Mouse (Mus musculus) limb, embryonic 13.5 days (tissue): ENCODE results near the gene Fig4. TPM values are rescaled to one million over a fixed set of nuclear protein-coding genes. Genes with fewer than 3 reads are reported as not detected.

Experiments used
- ATAC-seq: fragments of 200-750 bp; cut with Nextera tagmentation; 2 replicates; pipeline ENCODE4 v1.8.0; 2017; ENCODE audit warnings: low read depth, moderate number of reproducible peaks, moderate TSS enrichment; ENCODE audit not compliant: low FRiP score
- H3K27ac ChIP-seq: fragments of 300-500 bp; sonication (generic); 2 replicates; pipeline ENCODE4 v1.5.1; 2015; ENCODE audit warnings: inconsistent platforms, mild to moderate bottlenecking, moderate library complexity
- H3K27me3 ChIP-seq: fragments of 300-500 bp; sonication (generic); 2 replicates; pipeline ENCODE4 v1.6.1; 2015; ENCODE audit warnings: mild to moderate bottlenecking, inconsistent platforms
- H3K36me3 ChIP-seq: fragments of 300-500 bp; sonication (generic); 2 replicates; pipeline ENCODE4 v1.6.1; 2015; ENCODE audit warnings: inconsistent platforms, mild to moderate bottlenecking, moderate library complexity
- H3K4me1 ChIP-seq: fragments of 300-500 bp; sonication (generic); 2 replicates; pipeline ENCODE4 v1.6.1; 2015; ENCODE audit warnings: inconsistent platforms
- H3K4me2 ChIP-seq: fragments of 300-500 bp; sonication (generic); replicated peaks from 2 replicates; pipeline ENCODE4 v1.6.1; 2015; ENCODE audit warnings: inconsistent platforms, mild to moderate bottlenecking, moderate library complexity
- H3K4me3 ChIP-seq: fragments of 300-500 bp; sonication (generic); 2 replicates; pipeline ENCODE4 v1.5.1; 2015; ENCODE audit warnings: moderate library complexity, mild to moderate bottlenecking, inconsistent platforms
- H3K9ac ChIP-seq: fragments of 300-500 bp; sonication (generic); 2 replicates; pipeline ENCODE4 v1.6.1; 2015; ENCODE audit warnings: mild to moderate bottlenecking, inconsistent platforms
- H3K9me3 ChIP-seq: fragments of 300-500 bp; sonication (generic); 2 replicates; pipeline ENCODE4 v1.6.1; 2016; ENCODE audit warnings: inconsistent platforms
- WGBS: fragments of 180-500 bp; shearing (Covaris S2); methylation state at CpG from one replicate; pipeline ENCODE4 v1.1.7; 2015; 5-methylcytosine and 5-hydroxymethylcytosine counted together
- polyA plus RNA-seq: library from polyadenylated mRNA; unstranded; fragments of >200 nt; fragmentation: Nextera tagmentation; extraction: Ambion mirVana; gene quantifications from 2 replicates; pipeline ENCODE4 v1.2.1, GENCODE M21; 2015

The Fig4 gene
- polyA plus RNA-seq, 1 experiment from 2014 or later = 16.0 TPM

- no peak overlapping the region for H3K9ac ChIP-seq
- WGBS = 70% methylated on average over 11 of the region's 11 CpGs
- H3K27ac ChIP-seq = no peak overlapping the region
- ATAC-seq = no peak
- H3K4me2 ChIP-seq = no peak overlapping the region
- H3K36me3 ChIP-seq = no peaks in the 10 kb centered on the region
- H3K4me3 ChIP-seq = no peak overlapping the region
- no peaks in the 10 kb centered on the region for H3K4me1 ChIP-seq
- no peaks in the 10 kb centered on the region for H3K27me3 ChIP-seq
- H3K9me3 ChIP-seq = no peaks in the 10 kb centered on the region
Observed at GRCm38 (mm10) chr10:41204637-41205315, 98.3 kb downstream of the Fig4 start.

- Histone ChIP-seq H3K4me2 (no peak overlapping the region), H3K27ac (no peak overlapping the region), H3K27me3 (no peaks in the 10 kb centered on the region), H3K9me3 (no peaks in the 10 kb centered on the region), H3K4me1 (no peaks in the 10 kb centered on the region), H3K36me3 (no peaks in the 10 kb centered on the region), H3K9ac (no peak overlapping the region), H3K4me3 (no peak overlapping the region)
- 35% methylated on average over 5 of the region's 5 CpGs for WGBS
- no peak for ATAC-seq
Observed at GRCm38 (mm10) chr10:41204191-41204590, 98.9 kb downstream of the Fig4 start.

GRCm38 (mm10) chr10:41198719-41199118, 104.3 kb downstream of the Fig4 start:
- H3K4me3 ChIP-seq = no peak overlapping the region
- H3K4me1 ChIP-seq = no peaks in the 10 kb centered on the region
- no peak overlapping the region for H3K4me2 ChIP-seq
- no peaks in the 10 kb centered on the region for H3K27me3 ChIP-seq
- no peak overlapping the region for H3K9ac ChIP-seq
- no peaks in the 10 kb centered on the region for H3K9me3 ChIP-seq
- H3K27ac ChIP-seq = no peak overlapping the region
- H3K36me3 ChIP-seq = no peaks in the 10 kb centered on the region
- WGBS = 69% methylated on average over 6 of the region's 6 CpGs
- no peak for ATAC-seq

GRCm38 (mm10) chr10:41197788-41198187, 105.3 kb downstream of the Fig4 start:
- Histone ChIP-seq H3K36me3 (no peaks in the 10 kb centered on the region), H3K27ac (no peak overlapping the region), H3K4me1 (no peaks in the 10 kb centered on the region), H3K27me3 (no peaks in the 10 kb centered on the region), H3K4me2 (no peak overlapping the region), H3K9ac (no peak overlapping the region), H3K9me3 (no peaks in the 10 kb centered on the region), H3K4me3 (no peak overlapping the region)
- no peak for ATAC-seq
- 90% methylated on average over 5 of the region's 5 CpGs for WGBS

GRCm38 (mm10) chr10:41196295-41196694, 106.8 kb downstream of the Fig4 start:
- H3K36me3 ChIP-seq = no peaks in the 10 kb centered on the region
- no peak overlapping the region for H3K9ac ChIP-seq
- H3K4me2 ChIP-seq = no peak overlapping the region
- 88% methylated on average over 4 of the region's 4 CpGs for WGBS
- no peaks in the 10 kb centered on the region for H3K9me3 ChIP-seq
- no peaks in the 10 kb centered on the region for H3K4me1 ChIP-seq
- no peak overlapping the region for H3K4me3 ChIP-seq
- H3K27ac ChIP-seq = no peak overlapping the region
- ATAC-seq = no peak
- no peaks in the 10 kb centered on the region for H3K27me3 ChIP-seq

- ATAC-seq = no peak
- no peak overlapping the region for H3K27ac ChIP-seq
- H3K4me2 ChIP-seq = no peak overlapping the region
- H3K9ac ChIP-seq = no peak overlapping the region
- no peaks in the 10 kb centered on the region for H3K4me1 ChIP-seq
- H3K27me3 ChIP-seq = no peaks in the 10 kb centered on the region
- no peaks in the 10 kb centered on the region for H3K9me3 ChIP-seq
- H3K36me3 ChIP-seq = no peaks in the 10 kb centered on the region
- 67% methylated on average over 3 of the region's 3 CpGs for WGBS
- no peak overlapping the region for H3K4me3 ChIP-seq
Observed at GRCm38 (mm10) chr10:41189392-41189791, 113.7 kb downstream of the Fig4 start.

- no peak overlapping the region for H3K4me3 ChIP-seq
- no peak for ATAC-seq
- H3K36me3 ChIP-seq = no peaks in the 10 kb centered on the region
- H3K4me1 ChIP-seq = no peaks in the 10 kb centered on the region
- no peak overlapping the region for H3K4me2 ChIP-seq
- no peaks in the 10 kb centered on the region for H3K9me3 ChIP-seq
- WGBS = 69% methylated on average over 3 of the region's 3 CpGs
- no peak overlapping the region for H3K9ac ChIP-seq
- no peak overlapping the region for H3K27ac ChIP-seq
- H3K27me3 ChIP-seq = no peaks in the 10 kb centered on the region
Observed at GRCm38 (mm10) chr10:41183975-41184374, 119.1 kb downstream of the Fig4 start.

- Histone ChIP-seq H3K4me1 (no peaks in the 10 kb centered on the region), H3K4me3 (no peak overlapping the region), H3K27ac (no peak overlapping the region), H3K36me3 (no peaks in the 10 kb centered on the region), H3K27me3 (no peaks in the 10 kb centered on the region), H3K9me3 (no peaks in the 10 kb centered on the region), H3K9ac (no peak overlapping the region), H3K4me2 (no peak overlapping the region)
- WGBS = 21% methylated on average over 6 of the region's 6 CpGs
- no peak for ATAC-seq
Observed at GRCm38 (mm10) chr10:41182644-41183043, 120.4 kb downstream of the Fig4 start.

GRCm38 (mm10) chr10:41166141-41166540, 136.9 kb downstream of the Fig4 start:
- Histone ChIP-seq H3K9ac (no peak overlapping the region), H3K4me2 (no peak overlapping the region), H3K9me3 (no peaks in the 10 kb centered on the region), H3K27me3 (no peaks in the 10 kb centered on the region), H3K27ac (no peak overlapping the region), H3K4me3 (no peak overlapping the region), H3K36me3 (no peaks in the 10 kb centered on the region), H3K4me1 (no peaks in the 10 kb centered on the region)
- 91% methylated on average over 5 of the region's 5 CpGs for WGBS
- no peak for ATAC-seq

- H3K36me3 ChIP-seq = no peaks in the 10 kb centered on the region
- H3K9ac ChIP-seq = no peak overlapping the region
- no peaks in the 10 kb centered on the region for H3K9me3 ChIP-seq
- H3K4me2 ChIP-seq = no peak overlapping the region
- no peaks in the 10 kb centered on the region for H3K4me1 ChIP-seq
- H3K4me3 ChIP-seq = no peak overlapping the region
- WGBS = 75% methylated on average over 2 of the region's 2 CpGs
- no peak overlapping the region for H3K27ac ChIP-seq
- no peaks in the 10 kb centered on the region for H3K27me3 ChIP-seq
- ATAC-seq = no peak
Observed at GRCm38 (mm10) chr10:41163108-41163507, 140.0 kb downstream of the Fig4 start.

- no peak overlapping the region for H3K4me2 ChIP-seq
- ATAC-seq = no peak
- H3K27me3 ChIP-seq = no peaks in the 10 kb centered on the region
- H3K4me3 ChIP-seq = no peak overlapping the region
- WGBS = 83% methylated on average over 2 of the region's 2 CpGs
- no peaks in the 10 kb centered on the region for H3K9me3 ChIP-seq
- H3K4me1 ChIP-seq = no peaks in the 10 kb centered on the region
- H3K36me3 ChIP-seq = no peaks in the 10 kb centered on the region
- H3K9ac ChIP-seq = no peak overlapping the region
- H3K27ac ChIP-seq = no peak overlapping the region
Observed at GRCm38 (mm10) chr10:41157296-41157695, 145.8 kb downstream of the Fig4 start.

GRCm38 (mm10) chr10:41156693-41157092, 146.4 kb downstream of the Fig4 start:
- Histone ChIP-seq H3K9me3 (no peaks in the 10 kb centered on the region), H3K36me3 (no peaks in the 10 kb centered on the region), H3K4me3 (no peak overlapping the region), H3K27me3 (no peaks in the 10 kb centered on the region), H3K4me2 (no peak overlapping the region), H3K9ac (no peak overlapping the region), H3K4me1 (no peaks in the 10 kb centered on the region), H3K27ac (no peak overlapping the region)
- WGBS = 86% methylated on average over 1 of the region's 1 CpGs
- no peak for ATAC-seq

- 86% methylated on average over 5 of the region's 5 CpGs for WGBS
- ATAC-seq = no peak
- Histone ChIP-seq H3K36me3 (no peaks in the 10 kb centered on the region), H3K4me1 (no peaks in the 10 kb centered on the region), H3K9me3 (no peaks in the 10 kb centered on the region), H3K27me3 (no peaks in the 10 kb centered on the region), H3K9ac (no peak overlapping the region), H3K27ac (no peak overlapping the region), H3K4me3 (no peak overlapping the region), H3K4me2 (no peak overlapping the region)
Observed at GRCm38 (mm10) chr10:41153229-41153750, 149.8 kb downstream of the Fig4 start.
